Mouse (Mus musculus): ENCODE results near the gene Creb5. TPM values are rescaled to one million over a fixed set of nuclear protein-coding genes. Genes with fewer than 3 reads are reported as not detected.

Gene Creb5
- polyA plus RNA-seq, 1 experiment from 2014 or later, result 25.4 TPM

DNA sequence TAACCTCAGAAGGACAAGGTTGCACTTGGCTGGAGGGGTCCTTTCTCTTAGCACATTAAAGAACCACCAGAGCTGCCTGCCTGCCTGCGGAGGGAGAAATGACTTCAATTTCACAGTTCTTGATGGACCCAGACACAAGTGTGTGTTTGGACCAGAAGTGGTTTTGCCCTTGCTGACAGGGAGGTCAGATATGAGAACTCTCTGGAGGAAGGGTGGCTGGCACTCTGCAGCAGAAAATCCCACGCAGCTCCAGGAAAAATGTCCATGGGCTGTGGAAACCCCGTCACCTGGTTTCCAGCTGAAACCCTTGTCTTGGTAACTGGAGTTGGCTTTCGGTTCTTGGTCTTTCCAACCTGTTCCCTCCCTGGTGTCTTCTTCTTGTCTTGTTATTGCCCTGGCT lies 285.4 kb downstream of the Creb5 start:
- H3K27me3 ChIP-seq (ENCODE audit: control insufficient read depth, insufficient read depth, low read length), result no peaks in the 10 kb centered on the region
- 0 out of 2 replicates have a peak, but pooled peaks have one; percentile 5 for ATAC-seq (replicated peaks; ENCODE audit: extremely low read depth, insufficient read depth, low FRiP score)
- H3K4me1 ChIP-seq (ENCODE audit: control insufficient read depth, insufficient read depth, low read length), result peaks cover 40% of the 10 kb centered on the region
- H3K4me2 ChIP-seq (ENCODE audit: low read depth, low read length), result peak overlapping the region; percentile 69
- H3K4me3 ChIP-seq (ENCODE audit: low read length), result no peak overlapping the region
- peak overlapping the region; percentile 92 for H3K27ac ChIP-seq (ENCODE audit: low read length)
- no peaks in the 10 kb centered on the region for H3K36me3 ChIP-seq (ENCODE audit: control insufficient read depth, insufficient read depth)
- H3K9ac ChIP-seq (ENCODE audit: low read length), result peak overlapping the region; percentile 59
- H3K9me3 ChIP-seq (replicated peaks; ENCODE audit: control insufficient read depth, low read length), result no peaks in the 10 kb centered on the region
- WGBS, result 28% methylated on average over 4 of the region's 4 CpGs

DNA sequence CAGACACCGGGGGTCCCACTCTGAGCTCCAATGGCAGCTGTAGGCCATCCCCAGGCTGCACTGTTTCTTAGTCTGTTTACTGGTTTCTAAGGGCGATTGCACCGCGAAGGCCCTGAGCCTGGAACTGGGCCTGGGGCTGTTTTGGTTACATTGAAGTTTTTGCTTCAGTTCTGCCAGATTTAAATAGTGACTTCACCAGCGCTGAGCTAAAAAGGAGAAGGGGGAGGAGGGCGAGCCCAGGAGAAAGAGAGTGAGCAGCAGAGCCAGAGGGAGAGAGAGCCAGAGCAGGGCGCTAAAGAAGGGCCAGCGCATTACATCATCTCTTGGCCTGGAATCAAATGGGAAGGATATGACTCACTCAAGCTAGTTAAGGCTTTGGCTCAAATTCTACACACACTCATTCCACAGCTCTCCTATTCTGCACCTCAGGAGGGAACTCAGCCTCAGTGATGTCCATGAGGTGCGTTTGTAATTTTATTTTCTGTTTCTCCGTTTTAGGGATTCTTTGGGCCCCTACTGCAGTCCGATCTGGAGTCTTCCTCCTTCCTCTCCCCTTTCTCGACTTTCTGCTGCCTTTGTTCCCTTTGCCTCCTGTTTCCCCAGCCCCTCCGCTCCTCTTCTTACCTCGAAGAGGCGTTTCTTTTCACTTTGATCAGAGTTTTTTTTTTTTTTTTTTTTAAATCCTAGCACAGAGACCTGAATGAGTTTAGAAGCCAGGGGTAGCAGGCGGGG lies 286.1 kb downstream of the Creb5 start:
- Histone ChIP-seq H3K4me2 (ENCODE audit: low read depth, low read length) (peak overlapping the region; percentile 69), H3K27ac (ENCODE audit: low read length) (peak overlapping the region; percentile 92), H3K9ac (ENCODE audit: low read length) (peak overlapping the region; percentile 77), H3K27me3 (ENCODE audit: control insufficient read depth, insufficient read depth, low read length) (no peaks in the 10 kb centered on the region), H3K4me3 (ENCODE audit: low read length) (peak overlapping the region; percentile 58), H3K4me1 (ENCODE audit: control insufficient read depth, insufficient read depth, low read length) (peaks cover 44% of the 10 kb centered on the region), H3K9me3 (replicated peaks; ENCODE audit: control insufficient read depth, low read length) (no peaks in the 10 kb centered on the region), H3K36me3 (ENCODE audit: control insufficient read depth, insufficient read depth) (no peaks in the 10 kb centered on the region)
- peak; percentile 95 for ATAC-seq (replicated peaks; ENCODE audit: extremely low read depth, insufficient read depth, low FRiP score)
- WGBS, result 6% methylated on average over 15 of the region's 16 CpGs

DNA sequence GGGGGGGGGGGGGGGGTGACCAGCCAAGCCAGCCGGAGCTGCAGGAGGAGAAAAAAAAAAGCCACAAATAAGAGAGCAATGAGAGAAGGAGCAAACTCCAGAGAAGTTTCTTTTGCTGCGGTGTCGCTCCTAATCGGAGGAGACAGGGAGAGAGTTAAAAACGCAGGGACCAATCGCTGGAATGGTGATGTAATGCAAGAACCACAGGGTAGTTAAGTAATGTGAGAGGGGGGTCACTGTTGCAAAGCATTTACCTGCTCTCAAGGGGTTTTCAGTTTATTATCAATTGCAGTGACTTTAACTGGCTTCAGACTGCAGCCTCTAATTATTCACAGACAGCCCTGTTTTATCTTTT lies 286.6 kb downstream of the Creb5 start:
- Histone ChIP-seq H3K4me2 (ENCODE audit: low read depth, low read length) (peak overlapping the region; percentile 69), H3K36me3 (ENCODE audit: control insufficient read depth, insufficient read depth) (no peaks in the 10 kb centered on the region), H3K27me3 (ENCODE audit: control insufficient read depth, insufficient read depth, low read length) (no peaks in the 10 kb centered on the region), H3K4me1 (ENCODE audit: control insufficient read depth, insufficient read depth, low read length) (peaks cover 44% of the 10 kb centered on the region), H3K27ac (ENCODE audit: low read length) (peak overlapping the region; percentile 92), H3K9me3 (replicated peaks; ENCODE audit: control insufficient read depth, low read length) (no peaks in the 10 kb centered on the region), H3K9ac (ENCODE audit: low read length) (peak overlapping the region; percentile 77), H3K4me3 (ENCODE audit: low read length) (peak overlapping the region; percentile 58)
- 0 out of 2 replicates have a peak, but pooled peaks have one; percentile 32 for ATAC-seq (replicated peaks; ENCODE audit: extremely low read depth, insufficient read depth, low FRiP score)
- 0% methylated on average over 6 of the region's 6 CpGs for WGBS

DNA sequence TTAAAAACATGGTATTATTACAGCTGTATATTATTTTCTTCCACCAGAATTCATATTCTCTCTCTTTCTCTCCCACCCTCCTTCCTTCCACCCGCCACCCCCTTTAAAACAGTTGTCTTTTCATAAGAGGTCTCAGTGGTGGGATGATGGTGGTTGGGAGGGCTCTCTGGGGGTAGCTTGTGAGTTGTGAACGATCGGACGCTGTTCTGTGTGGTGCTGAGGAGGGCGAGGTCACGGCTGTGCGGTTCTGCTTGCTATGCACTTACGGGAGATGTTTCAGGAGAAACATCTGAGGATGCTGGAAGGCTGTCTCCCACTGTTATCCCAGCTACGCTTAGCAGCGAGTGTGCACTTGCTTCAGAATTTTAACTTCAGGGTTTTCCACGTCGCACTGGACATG lies 287.0 kb downstream of the Creb5 start:
- Histone ChIP-seq H3K9ac (ENCODE audit: low read length) (peak overlapping the region; percentile 77), H3K27ac (ENCODE audit: low read length) (peak overlapping the region; percentile 69), H3K4me1 (ENCODE audit: control insufficient read depth, insufficient read depth, low read length) (peaks cover 44% of the 10 kb centered on the region), H3K9me3 (replicated peaks; ENCODE audit: control insufficient read depth, low read length) (no peaks in the 10 kb centered on the region), H3K4me2 (ENCODE audit: low read depth, low read length) (peak overlapping the region; percentile 69), H3K36me3 (ENCODE audit: control insufficient read depth, insufficient read depth) (no peaks in the 10 kb centered on the region), H3K27me3 (ENCODE audit: control insufficient read depth, insufficient read depth, low read length) (no peaks in the 10 kb centered on the region), H3K4me3 (ENCODE audit: low read length) (peak overlapping the region; percentile 58)
- WGBS, result 22% methylated on average over 12 of the region's 12 CpGs
- ATAC-seq (replicated peaks; ENCODE audit: extremely low read depth, insufficient read depth, low FRiP score), result no peak

DNA sequence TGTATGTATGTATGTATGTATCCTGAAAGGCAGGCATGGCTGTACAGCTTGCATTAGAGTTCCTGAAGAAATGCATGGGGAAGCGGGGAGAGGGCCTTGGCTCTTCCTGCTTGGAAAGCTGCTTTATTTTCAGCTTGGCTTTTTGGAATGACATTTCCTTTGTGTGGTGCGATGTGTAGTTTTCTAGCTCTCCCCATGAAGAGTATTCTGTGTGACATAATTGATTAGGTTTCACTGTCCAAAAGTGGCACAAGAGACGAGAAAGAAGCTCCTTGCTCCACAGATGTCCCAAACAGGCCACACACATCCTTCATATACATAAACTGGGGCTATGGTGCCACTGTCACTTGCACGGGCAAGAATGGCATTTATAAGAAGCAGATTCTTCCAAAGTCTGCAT lies 288.1 kb downstream of the Creb5 start:
- H3K27me3 ChIP-seq (ENCODE audit: control insufficient read depth, insufficient read depth, low read length), result no peaks in the 10 kb centered on the region
- peak overlapping the region; percentile 58 for H3K4me3 ChIP-seq (ENCODE audit: low read length)
- no peaks in the 10 kb centered on the region for H3K9me3 ChIP-seq (replicated peaks; ENCODE audit: control insufficient read depth, low read length)
- 67% methylated on average over 4 of the region's 4 CpGs for WGBS
- no peaks in the 10 kb centered on the region for H3K36me3 ChIP-seq (ENCODE audit: control insufficient read depth, insufficient read depth)
- peak overlapping the region; percentile 77 for H3K9ac ChIP-seq (ENCODE audit: low read length)
- H3K27ac ChIP-seq (ENCODE audit: low read length), result peak overlapping the region; percentile 31; the same call in 1 of the 2 replicates
- peak overlapping the region; percentile 69 for H3K4me2 ChIP-seq (ENCODE audit: low read depth, low read length)
- ATAC-seq (replicated peaks; ENCODE audit: extremely low read depth, insufficient read depth, low FRiP score), result no peak
- H3K4me1 ChIP-seq (ENCODE audit: control insufficient read depth, insufficient read depth, low read length), result peaks cover 38% of the 10 kb centered on the region

DNA sequence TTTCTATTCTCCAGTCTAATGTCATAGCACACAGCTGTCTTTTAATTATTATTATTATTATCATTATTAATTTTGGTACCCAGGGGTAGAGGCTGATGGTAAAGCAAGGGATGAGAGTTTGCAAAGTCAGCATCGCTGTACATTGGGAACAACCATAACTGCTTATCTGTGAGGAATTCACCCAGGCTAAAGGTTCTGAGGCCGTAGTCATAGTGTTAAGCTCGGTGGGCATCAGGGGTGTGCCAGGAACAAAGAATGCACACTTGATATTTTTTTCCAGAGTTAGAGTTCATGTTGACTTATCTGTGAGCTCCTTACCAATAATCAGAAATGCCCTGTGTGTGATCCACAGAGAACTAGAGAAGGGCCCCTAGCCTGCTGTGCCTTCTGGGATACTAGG lies 288.8 kb downstream of the Creb5 start:
- 90% methylated on average over 3 of the region's 3 CpGs for WGBS
- H3K4me1 ChIP-seq (ENCODE audit: control insufficient read depth, insufficient read depth, low read length), result peaks cover 38% of the 10 kb centered on the region
- no peaks in the 10 kb centered on the region for H3K27me3 ChIP-seq (ENCODE audit: control insufficient read depth, insufficient read depth, low read length)
- H3K4me3 ChIP-seq (ENCODE audit: low read length), result no peak overlapping the region
- no peak overlapping the region for H3K27ac ChIP-seq (ENCODE audit: low read length)
- no peak overlapping the region for H3K9ac ChIP-seq (ENCODE audit: low read length)
- no peaks in the 10 kb centered on the region for H3K9me3 ChIP-seq (replicated peaks; ENCODE audit: control insufficient read depth, low read length)
- no peak for ATAC-seq (replicated peaks; ENCODE audit: extremely low read depth, insufficient read depth, low FRiP score)
- H3K4me2 ChIP-seq (ENCODE audit: low read depth, low read length), result no peak overlapping the region
- H3K36me3 ChIP-seq (ENCODE audit: control insufficient read depth, insufficient read depth), result no peaks in the 10 kb centered on the region

DNA sequence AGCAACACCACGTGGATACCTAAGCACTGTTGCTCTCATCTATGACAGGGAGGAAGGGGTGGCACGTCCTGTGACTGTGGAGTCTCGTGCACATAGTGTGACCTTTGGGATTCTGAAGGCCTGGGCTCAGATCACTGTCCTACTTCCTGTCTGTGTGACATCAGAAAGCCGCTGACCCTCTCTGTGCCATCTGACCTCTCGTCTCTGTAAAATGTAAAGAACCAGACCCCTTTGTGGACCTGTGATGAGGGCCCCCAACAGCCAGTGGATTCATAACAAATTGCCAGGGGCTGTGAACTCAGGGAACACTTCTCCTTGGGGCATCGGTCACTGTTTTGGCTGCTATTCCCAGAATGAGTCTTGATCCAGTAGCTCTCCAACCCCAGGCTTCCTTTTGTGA lies 289.8 kb downstream of the Creb5 start:
- WGBS, result 84% methylated on average over 6 of the region's 6 CpGs
- no peak for ATAC-seq (replicated peaks; ENCODE audit: extremely low read depth, insufficient read depth, low FRiP score)
- no peaks in the 10 kb centered on the region for H3K9me3 ChIP-seq (replicated peaks; ENCODE audit: control insufficient read depth, low read length)
- H3K27ac ChIP-seq (ENCODE audit: low read length), result no peak overlapping the region
- H3K4me3 ChIP-seq (ENCODE audit: low read length), result no peak overlapping the region
- no peak overlapping the region for H3K9ac ChIP-seq (ENCODE audit: low read length)
- no peak overlapping the region for H3K4me2 ChIP-seq (ENCODE audit: low read depth, low read length)
- H3K27me3 ChIP-seq (ENCODE audit: control insufficient read depth, insufficient read depth, low read length), result no peaks in the 10 kb centered on the region
- H3K4me1 ChIP-seq (ENCODE audit: control insufficient read depth, insufficient read depth, low read length), result peaks cover 37% of the 10 kb centered on the region
- no peaks in the 10 kb centered on the region for H3K36me3 ChIP-seq (ENCODE audit: control insufficient read depth, insufficient read depth)

DNA sequence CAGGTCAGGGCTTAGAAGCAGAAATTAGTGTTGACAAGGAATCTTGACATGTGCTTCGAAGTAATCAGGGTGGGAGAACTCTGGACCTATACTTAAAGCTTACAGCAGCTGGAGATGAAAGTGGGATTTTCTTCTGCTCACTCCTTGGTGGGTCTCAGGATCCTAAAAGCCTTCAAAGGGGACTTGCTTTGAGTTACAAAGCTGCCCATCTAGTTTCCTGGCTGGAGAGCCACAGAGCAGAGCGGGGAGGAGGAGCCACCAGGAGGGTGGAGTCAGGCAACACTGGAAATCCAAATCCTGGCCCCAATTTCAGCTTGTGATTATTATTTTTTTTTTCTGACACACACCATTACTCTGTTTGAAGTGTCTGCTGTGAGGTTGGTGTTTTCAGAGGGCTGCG lies 290.7 kb downstream of the Creb5 start:
- H3K36me3 ChIP-seq (ENCODE audit: control insufficient read depth, insufficient read depth), result no peaks in the 10 kb centered on the region
- peaks cover 28% of the 10 kb centered on the region for H3K4me1 ChIP-seq (ENCODE audit: control insufficient read depth, insufficient read depth, low read length)

DNA sequence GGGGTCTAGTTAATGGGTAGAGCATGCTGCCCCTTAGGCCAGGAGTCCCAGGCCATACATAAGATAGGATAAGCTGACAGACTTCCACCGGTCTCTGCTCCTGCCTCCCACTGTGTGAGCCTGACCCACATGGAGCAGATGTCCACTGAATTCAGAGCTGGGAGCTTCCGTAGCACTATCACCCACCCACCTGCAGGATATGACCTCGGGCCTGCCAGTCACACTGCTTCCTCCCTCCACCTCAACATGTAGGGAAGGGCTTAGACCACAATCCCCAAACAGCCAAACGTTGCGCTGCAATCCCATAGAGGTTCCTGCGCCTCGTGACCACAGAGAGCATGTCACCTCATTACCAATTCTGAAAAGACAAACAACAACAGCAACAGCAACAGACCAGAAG lies 293.3 kb downstream of the Creb5 start:
- H3K4me3 ChIP-seq (ENCODE audit: low read length), result no peak overlapping the region
- H3K9me3 ChIP-seq (replicated peaks; ENCODE audit: control insufficient read depth, low read length), result no peaks in the 10 kb centered on the region
- no peak overlapping the region for H3K4me2 ChIP-seq (ENCODE audit: low read depth, low read length)
- no peaks in the 10 kb centered on the region for H3K27me3 ChIP-seq (ENCODE audit: control insufficient read depth, insufficient read depth, low read length)
- no peak for ATAC-seq (replicated peaks; ENCODE audit: extremely low read depth, insufficient read depth, low FRiP score)
- no peaks in the 10 kb centered on the region for H3K36me3 ChIP-seq (ENCODE audit: control insufficient read depth, insufficient read depth)
- peaks cover 36% of the 10 kb centered on the region for H3K4me1 ChIP-seq (ENCODE audit: control insufficient read depth, insufficient read depth, low read length)
- no peak overlapping the region for H3K9ac ChIP-seq (ENCODE audit: low read length)
- H3K27ac ChIP-seq (ENCODE audit: low read length), result no peak overlapping the region
- 61% methylated on average over 7 of the region's 7 CpGs for WGBS

More for the DNA sequence above, 290.7 kb downstream of the Creb5 start:
- no peak for ATAC-seq (replicated peaks; ENCODE audit: extremely low read depth, insufficient read depth, low FRiP score)
- no peak overlapping the region for H3K27ac ChIP-seq (ENCODE audit: low read length)
- WGBS, result 81% methylated on average over 3 of the region's 3 CpGs
- H3K27me3 ChIP-seq (ENCODE audit: control insufficient read depth, insufficient read depth, low read length), result no peaks in the 10 kb centered on the region
- no peak overlapping the region for H3K4me3 ChIP-seq (ENCODE audit: low read length)
- H3K9ac ChIP-seq (ENCODE audit: low read length), result no peak overlapping the region
- no peaks in the 10 kb centered on the region for H3K9me3 ChIP-seq (replicated peaks; ENCODE audit: control insufficient read depth, low read length)
- H3K4me2 ChIP-seq (ENCODE audit: low read depth, low read length), result no peak overlapping the region

Measured in heart, embryonic 16.5 days (tissue).